Mouse (Mus musculus): ENCODE results near the gene Zfp354a.
A peak's percentile ranks its signal among the peaks of the same experiment; 100 is the strongest.
"Not testable (repeated sequence)": the region's sequence is repeated elsewhere in the genome, so short reads cannot be mapped to it uniquely, and the experiment has no call there.

The Zfp354a gene

GRCm38 (mm10) chr11:51059151-51059571, at the start of gene Zfp354a:
Zfp354a (plus strand) TSS chr11:51059257.
- DNase-seq (ENCODE audit: low spot score in 2 of 2) = peak in 1 of 2 experiments; percentile 50

GRCm38 (mm10) chr11:51011821-51012220, 47.2 kb upstream of the Zfp354a start:
- peak; percentile 33 to 67 for DNase-seq (ENCODE audit: low spot score in 2 of 2)

DNA sequence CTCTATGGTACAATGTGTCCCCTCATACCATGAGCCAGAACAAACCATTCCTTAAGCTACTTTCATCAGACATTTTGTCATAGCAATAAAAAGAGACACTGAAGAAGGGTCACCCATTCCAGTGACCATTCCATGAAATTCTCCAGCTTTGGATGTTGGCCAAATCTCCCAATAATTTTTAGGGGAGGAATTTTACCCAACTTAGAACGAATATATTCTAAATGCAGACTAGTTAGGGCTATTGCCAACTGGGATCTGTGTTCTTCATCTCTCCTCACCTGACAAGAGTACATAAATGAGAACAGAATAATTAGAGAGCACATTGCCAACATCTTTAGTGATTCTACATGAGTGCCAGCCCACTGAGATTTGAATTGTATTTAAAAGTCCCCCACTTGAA, 45.1 kb upstream of the Zfp354a start, which contains the start of gene Olfr54:
Gene Olfr54 (plus strand): TSS at position 301 of the 400 bp plus-strand sequence.
- DNase-seq (ENCODE audit: low spot score in 2 of 2) = no peak

GRCm38 (mm10) chr11:51016341-51016740, 42.7 kb upstream of the Zfp354a start:
- DNase-seq (ENCODE audit: low spot score in 2 of 2) = no peak

- DNase-seq (ENCODE audit: low spot score in 2 of 2) = not testable (repeated sequence)
Observed at GRCm38 (mm10) chr11:51026811-51027210, 32.2 kb upstream of the Zfp354a start.

- not testable (repeated sequence) for DNase-seq (ENCODE audit: low spot score in 2 of 2)
Observed at GRCm38 (mm10) chr11:51029381-51029780, 29.7 kb upstream of the Zfp354a start.

- DNase-seq (ENCODE audit: low spot score in 2 of 2) = no peak
Observed at GRCm38 (mm10) chr11:51030225-51030624, 28.8 kb upstream of the Zfp354a start.

DNA sequence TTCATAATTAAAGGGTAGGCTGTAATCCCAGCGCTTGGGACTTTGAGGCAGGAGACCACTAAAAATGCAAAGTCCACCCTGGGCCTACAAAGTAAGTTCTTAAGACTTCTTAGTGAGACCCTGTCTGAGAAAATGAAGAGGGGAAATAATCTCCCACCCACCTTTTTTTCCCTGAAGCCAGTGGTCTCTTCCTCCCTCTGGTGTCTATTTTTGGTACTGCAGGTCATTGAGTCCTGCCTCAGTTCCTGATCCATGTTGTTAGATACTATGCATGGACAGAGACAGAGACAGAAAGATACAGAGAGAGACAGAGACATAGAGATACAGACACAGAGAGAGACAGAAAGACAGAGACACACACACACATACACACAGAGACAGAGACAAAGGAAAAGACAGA, 26.2 kb upstream of the Zfp354a start:
- no peak for DNase-seq (ENCODE audit: low spot score in 2 of 2)

DNA sequence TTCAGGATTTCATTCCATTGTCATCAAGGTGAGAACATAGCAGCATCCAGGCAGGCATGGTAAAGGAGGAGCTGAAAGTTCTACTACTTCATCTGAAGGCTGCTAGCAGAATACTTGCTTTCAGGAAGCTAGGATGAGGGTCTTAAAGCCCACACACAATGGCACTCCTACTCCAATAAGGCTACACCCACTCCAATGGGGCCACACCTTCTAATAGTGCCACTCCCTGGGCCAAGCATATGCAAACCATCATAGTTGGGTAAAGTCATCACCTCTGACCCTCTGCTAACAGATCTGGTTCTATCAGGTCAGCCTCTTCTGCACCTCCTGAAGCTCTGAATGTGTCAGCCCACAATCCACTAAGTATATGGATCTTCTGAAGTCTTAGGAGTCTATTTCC, 24.9 kb upstream of the Zfp354a start:
- DNase-seq (ENCODE audit: low spot score in 2 of 2) = not testable (repeated sequence)

- no peak for DNase-seq (ENCODE audit: low spot score in 2 of 2)
Observed at GRCm38 (mm10) chr11:51035951-51036350, 23.1 kb upstream of the Zfp354a start.

- not testable (repeated sequence) for DNase-seq (ENCODE audit: low spot score in 2 of 2)
Observed at GRCm38 (mm10) chr11:51044776-51045175, 14.3 kb upstream of the Zfp354a start.

DNA sequence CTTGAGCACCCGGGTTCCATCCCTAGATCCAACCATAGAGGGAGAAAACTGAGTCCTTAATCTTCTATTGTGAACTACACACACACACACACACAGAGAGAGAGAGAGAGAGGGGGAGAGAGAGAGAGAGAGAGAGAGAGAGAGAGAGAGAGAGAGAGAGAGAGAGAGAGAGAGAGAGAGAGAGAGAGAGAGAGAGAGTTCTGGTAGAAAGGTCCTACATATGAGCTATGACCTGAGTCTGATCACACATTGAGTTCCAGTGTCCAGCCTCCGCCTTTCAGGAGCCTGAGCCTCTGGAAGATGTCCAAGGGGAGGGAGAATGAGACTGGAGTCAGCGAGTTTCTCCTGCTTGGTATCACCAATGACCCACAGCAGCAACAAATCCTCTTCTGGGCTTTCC, 11.2 kb upstream of the Zfp354a start, which contains the start of gene Olfr1375:
Gene Olfr1375 (plus strand): TSS at position 301 of the 400 bp plus-strand sequence.
- DNase-seq (ENCODE audit: low spot score in 2 of 2) = not testable (repeated sequence)

DNA sequence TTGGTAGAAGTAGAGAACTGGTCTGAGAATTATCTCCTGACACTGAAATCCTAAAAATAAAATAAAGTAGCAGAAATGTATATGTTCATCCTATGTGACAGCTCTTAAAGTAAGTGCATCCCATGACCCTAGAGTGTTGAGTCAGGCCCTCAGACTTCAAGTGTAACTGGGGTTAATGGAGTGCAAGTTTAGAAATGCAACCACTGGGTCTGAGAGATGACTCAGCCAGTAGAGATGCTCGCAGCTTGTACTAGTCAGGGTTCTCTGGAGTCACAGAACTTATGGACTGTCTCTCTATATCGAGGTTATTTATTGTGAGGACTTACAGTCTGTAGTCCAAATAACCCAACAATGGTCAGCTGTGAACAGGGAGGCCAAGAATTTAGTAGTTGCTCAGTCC, 7.4 kb upstream of the Zfp354a start:
- DNase-seq (ENCODE audit: low spot score in 2 of 2) = no peak

DNA sequence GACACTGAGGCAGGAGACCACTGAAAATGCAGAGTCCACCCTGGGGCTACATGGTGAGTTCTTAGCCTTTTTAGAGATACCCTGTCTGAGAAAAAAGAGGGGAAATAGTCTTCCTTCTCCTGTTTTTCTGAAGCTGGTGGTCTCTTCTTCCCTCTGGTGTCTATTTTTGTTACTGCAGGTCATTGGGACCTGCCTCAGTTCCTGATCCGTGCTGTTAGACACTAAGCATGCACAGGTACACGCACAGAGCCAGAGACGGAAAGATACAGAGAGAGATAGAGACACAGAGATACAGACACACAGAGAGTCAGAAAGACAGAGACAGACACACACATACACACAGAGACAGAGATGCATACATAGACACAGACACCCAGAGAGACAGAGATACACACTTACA, 5.8 kb upstream of the Zfp354a start:
- DNase-seq (ENCODE audit: low spot score in 2 of 2) = no peak

DNA sequence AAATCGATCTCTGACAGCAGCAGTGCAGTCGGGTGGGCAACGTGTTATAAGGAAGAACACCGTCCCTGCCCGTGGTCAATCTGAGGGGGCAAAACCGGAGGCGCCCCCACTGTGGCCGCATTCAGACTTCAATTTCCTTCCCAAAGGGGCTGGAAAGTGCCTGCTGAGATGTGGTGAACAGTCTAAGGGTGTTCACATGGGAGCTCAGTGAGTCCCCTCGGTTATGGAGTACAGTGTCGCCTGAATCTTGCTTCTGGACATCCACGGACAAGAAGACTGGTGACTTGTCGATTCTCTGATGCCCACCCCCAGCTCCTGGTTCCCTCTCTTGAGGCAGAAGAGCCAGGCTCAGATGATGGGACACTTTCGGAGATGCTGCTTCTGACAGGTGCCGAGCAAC, 583 bp downstream of the Zfp354a start:
- DNase-seq (ENCODE audit: low spot score in 2 of 2) = no peak

DNA sequence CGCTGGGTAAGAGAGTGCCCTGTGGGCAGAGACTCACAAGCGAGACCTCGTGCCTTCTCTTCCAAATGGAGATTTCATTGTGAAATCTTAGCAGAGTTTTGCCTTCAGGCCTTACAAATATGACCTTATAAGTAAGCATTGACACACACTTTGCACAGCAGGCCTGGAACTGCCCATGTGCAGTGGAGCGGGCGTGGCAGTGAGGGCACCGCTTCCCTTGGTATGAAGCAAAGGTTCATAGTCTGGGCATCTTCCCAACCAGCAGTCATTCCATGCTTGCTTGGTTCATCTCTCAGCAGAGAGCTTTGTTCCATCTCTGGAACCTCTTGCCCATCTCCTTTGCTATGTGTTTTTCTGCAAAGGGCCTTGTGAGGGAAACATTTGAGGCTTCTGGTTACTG, 1.9 kb downstream of the Zfp354a start:
- DNase-seq (ENCODE audit: low spot score in 2 of 2) = no peak

DNA sequence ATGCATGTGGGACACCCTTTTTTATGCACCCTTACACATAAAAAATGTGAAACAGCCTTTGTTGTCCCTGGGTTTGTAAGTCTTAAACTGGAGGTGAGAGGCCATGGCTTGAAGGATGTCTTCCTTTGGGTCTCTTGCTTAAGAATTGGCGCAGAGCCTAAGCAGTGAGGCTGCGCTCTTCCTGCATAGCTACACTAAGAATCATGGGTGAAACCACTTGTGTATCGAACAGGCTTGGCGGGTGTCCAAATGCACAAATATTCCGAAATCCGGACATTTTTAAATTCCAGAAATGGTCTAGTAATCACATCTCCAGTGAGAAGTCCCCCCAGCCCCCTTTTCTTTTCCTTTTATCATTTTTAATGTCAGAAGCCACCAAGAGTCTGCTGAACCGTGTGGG, 4.2 kb downstream of the Zfp354a start:
- no peak for DNase-seq (ENCODE audit: low spot score in 2 of 2)

DNA sequence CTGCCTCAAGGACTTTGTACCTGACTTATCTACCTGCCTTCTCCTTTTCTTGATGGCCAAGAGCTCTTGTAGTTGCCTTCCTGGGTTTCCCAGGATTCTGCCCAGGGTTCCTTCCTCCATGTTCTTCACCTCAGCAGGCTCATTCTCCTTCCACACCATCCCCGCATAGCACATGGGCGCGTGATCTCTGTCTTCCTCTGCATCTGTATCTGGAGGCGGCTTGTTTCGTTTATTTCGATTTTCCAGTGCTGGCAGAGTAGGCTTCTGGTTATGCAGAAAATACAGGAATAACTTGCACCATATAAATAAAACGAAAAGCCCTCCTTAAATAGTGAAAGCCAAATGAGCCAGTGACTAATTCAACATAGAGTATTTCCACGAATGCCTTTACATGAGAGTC, 4.8 kb downstream of the Zfp354a start:
- no peak for DNase-seq (ENCODE audit: low spot score in 2 of 2)

DNA sequence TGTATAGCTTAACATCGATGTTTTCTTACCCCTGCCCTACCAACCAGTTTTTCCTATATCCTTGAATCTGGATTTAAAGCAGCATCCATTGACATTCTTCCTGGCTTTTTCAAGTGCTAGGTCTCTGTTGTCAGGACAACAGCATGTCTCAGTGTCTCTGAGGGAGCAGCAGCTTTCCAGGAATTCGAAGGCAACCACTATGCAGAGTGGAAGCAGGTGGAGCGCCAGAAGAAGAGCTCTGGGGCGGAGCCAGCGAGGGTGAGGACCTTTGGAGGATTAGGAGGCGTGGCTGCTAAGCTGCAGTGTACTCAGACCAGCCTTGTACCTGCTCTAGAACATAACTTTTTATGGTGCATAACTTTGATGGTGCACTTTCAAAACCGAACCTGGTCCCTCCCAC, 25.5 kb downstream of the Zfp354a start:
- DNase-seq (ENCODE audit: low spot score in 2 of 2) = no peak

DNA sequence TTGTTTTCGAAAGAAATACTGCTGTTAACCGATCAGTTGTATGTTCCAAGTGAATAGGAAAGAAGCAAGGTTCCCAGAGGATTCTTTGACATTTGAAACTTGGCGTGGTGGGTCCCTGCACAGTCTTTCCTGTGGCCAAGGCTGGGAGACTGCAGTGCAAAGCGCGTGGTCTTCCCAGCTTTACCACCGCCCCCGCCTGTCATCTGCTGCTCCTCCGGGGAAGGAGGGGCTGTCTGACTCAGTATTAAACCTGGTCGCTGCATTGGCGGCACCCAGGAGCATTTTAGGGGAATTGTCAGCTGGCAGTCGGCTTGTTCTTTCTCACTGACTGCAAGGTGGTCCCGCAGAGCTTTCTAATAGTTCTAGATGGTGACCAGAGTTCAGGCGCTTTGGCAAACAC, 26.2 kb downstream of the Zfp354a start:
- DNase-seq (ENCODE audit: low spot score in 2 of 2) = no peak

DNA sequence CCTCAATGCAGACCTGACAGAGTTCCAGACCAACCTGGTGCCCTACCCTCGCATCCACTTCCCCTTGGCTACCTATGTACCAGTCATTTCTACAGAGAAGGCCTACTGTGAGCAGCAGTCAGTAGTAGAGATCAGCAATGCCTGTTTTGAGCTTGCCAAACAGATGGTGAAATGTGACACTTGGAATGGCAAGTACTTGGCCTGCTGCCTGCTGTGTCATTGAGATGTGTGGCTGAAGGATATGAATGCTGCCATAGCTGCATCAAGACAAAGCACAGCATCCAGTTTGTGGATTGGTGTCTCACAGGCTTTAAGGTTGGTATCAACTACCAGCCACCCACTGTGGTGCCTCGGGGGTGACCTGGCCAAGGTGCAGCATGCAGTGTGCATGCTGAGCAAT, 48.2 kb downstream of the Zfp354a start:
- DNase-seq (ENCODE audit: low spot score in 2 of 2) = no peak

- DNase-seq (ENCODE audit: low spot score in 2 of 2) = no peak
Observed at GRCm38 (mm10) chr11:51110621-51111020, 51.6 kb downstream of the Zfp354a start.
